Mouse (Mus musculus) intestine, embryonic 14.5 days (tissue): ENCODE measurements around the gene Pou3f1. TPM values are rescaled to one million over a fixed set of nuclear protein-coding genes. Genes with fewer than 3 reads are reported as not detected.

ENCODE experiments used
- ATAC-seq: fragments of 200-750 bp; cut with Nextera tagmentation; replicated peaks from 2 replicates; pipeline ENCODE4 v1.8.0; 2017; ENCODE audit warnings: low read depth, moderate number of reproducible peaks, moderate TSS enrichment, moderate library complexity; ENCODE audit not compliant: low FRiP score, low TSS enrichment
- DNase-seq: peaks from one replicate; pipeline ENCODE4 v3.0.0-alpha.2; 2018; ENCODE audit warnings: low spot score
- H3K27ac ChIP-seq: fragments of 300-500 bp; sonication (generic); 2 replicates; pipeline ENCODE4 v1.5.1; 2014; ENCODE audit warnings: low read depth, mild to moderate bottlenecking, control low read depth
- H3K27me3 ChIP-seq: fragments of 300-500 bp; sonication (generic); replicated peaks from 2 replicates; pipeline ENCODE4 v1.6.1; 2014; ENCODE audit warnings: low read length, control low read depth; ENCODE audit not compliant: control insufficient read depth, insufficient read depth
- H3K36me3 ChIP-seq: fragments of 300-500 bp; sonication (generic); 2 replicates; pipeline ENCODE4 v1.6.1; 2014; ENCODE audit warnings: low read length, control low read depth; ENCODE audit not compliant: control insufficient read depth, insufficient read depth
- H3K4me1 ChIP-seq: fragments of 300-500 bp; sonication (generic); replicated peaks from 2 replicates; pipeline ENCODE4 v1.6.1; 2014; ENCODE audit warnings: low read length, control low read depth, mixed read lengths; ENCODE audit not compliant: control insufficient read depth, insufficient read depth
- H3K4me2 ChIP-seq: fragments of 300-500 bp; sonication (generic); 2 replicates; pipeline ENCODE4 v1.6.1; 2014; ENCODE audit warnings: low read length
- H3K4me3 ChIP-seq: fragments of 300-500 bp; sonication (generic); 2 replicates; pipeline ENCODE4 v1.5.1; 2014; ENCODE audit warnings: low read depth, low read length, control low read depth, mixed read lengths
- H3K9ac ChIP-seq: fragments of 300-500 bp; sonication (generic); 2 replicates; pipeline ENCODE4 v1.6.1; 2014; ENCODE audit warnings: mild to moderate bottlenecking, low read length
- H3K9me3 ChIP-seq: fragments of 300-500 bp; sonication (generic); 2 replicates; pipeline ENCODE4 v1.6.1; 2016; ENCODE audit warnings: low read length, control low read depth; ENCODE audit not compliant: control insufficient read depth
- WGBS: fragments of 180-500 bp; shearing (Covaris S2); extraction: QIAGEN DNeasy Blood & Tissue Kit; methylation state at CpG from one replicate; pipeline ENCODE4 v1.1.7; 2014; 5-methylcytosine and 5-hydroxymethylcytosine counted together
- polyA plus RNA-seq: library from polyadenylated mRNA; unstranded; fragments of >200 nt; fragmentation: Nextera tagmentation; extraction: Ambion mirVana; gene quantifications from 2 replicates; pipeline ENCODE4 v1.2.1, GENCODE M21; 2014

Pou3f1 gene
- polyA plus RNA-seq, 1 experiment from 2014 or later, result 0.27 TPM

DNA sequence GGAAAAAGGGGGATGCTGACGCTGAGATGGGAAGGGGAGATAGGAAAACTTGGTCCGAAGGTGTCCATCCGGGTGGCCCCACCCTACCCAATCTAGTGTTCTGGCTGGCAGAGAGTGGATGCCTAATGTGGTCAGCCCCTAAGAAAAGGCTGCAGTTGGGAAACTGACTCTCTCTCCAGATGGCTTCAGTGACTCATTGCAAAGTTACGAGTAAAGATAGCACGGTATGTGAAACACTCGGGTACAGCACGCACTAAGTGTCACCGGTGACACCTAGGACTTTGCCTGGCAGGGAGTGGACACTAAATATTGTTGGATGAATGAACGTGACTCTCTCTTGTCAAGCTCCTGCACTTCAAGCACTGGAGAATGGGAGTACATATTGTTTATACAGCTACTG is 12.7 kb upstream of the Pou3f1 start:
- no peak overlapping the region for H3K4me2 ChIP-seq
- H3K27me3 ChIP-seq, result peaks cover 28% of the 10 kb centered on the region
- H3K36me3 ChIP-seq, result no peaks in the 10 kb centered on the region
- no peak overlapping the region for H3K9ac ChIP-seq
- no peak overlapping the region for H3K4me3 ChIP-seq
- WGBS, result 89% methylated on average over 9 of the region's 9 CpGs
- H3K4me1 ChIP-seq, result peaks cover 5% of the 10 kb centered on the region; the same call in 1 of the 2 replicates
- no peak for ATAC-seq
- no peak for DNase-seq
- H3K27ac ChIP-seq, result no peak overlapping the region
- H3K9me3 ChIP-seq, result no peaks in the 10 kb centered on the region

DNA sequence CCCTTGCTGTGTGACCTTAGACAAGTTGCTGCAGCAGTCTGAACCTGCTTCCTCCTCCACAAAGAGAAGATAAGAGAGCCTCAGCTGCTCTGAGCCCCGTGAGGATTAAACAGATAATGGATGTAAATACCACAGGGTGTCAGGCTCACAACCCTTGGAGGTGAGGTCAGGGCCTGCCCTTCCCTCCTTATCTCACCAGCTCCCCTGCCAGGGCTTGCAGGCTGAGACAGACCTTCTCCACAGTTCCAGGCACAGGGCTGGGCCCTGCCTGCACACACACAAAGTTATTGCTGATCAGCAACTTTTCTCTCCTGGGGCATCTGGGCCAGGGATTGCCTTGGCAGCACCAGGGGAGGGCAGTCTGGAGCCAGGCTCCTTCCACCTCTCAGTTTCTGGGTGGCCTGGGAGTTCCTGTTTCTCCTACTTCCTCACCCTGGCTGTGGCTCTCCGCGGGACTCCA is 11.6 kb upstream of the Pou3f1 start:
- no peak overlapping the region for H3K27ac ChIP-seq
- no peaks in the 10 kb centered on the region for H3K9me3 ChIP-seq
- peaks cover 17% of the 10 kb centered on the region for H3K27me3 ChIP-seq
- H3K4me1 ChIP-seq, result peaks cover 5% of the 10 kb centered on the region; the same call in 1 of the 2 replicates
- H3K4me3 ChIP-seq, result no peak overlapping the region
- no peak overlapping the region for H3K9ac ChIP-seq
- peak; percentile 70; the same call in 1 of the 2 replicates for ATAC-seq
- DNase-seq, result no peak
- H3K4me2 ChIP-seq, result no peak overlapping the region
- H3K36me3 ChIP-seq, result no peaks in the 10 kb centered on the region
- WGBS, result 10% methylated on average over 3 of the region's 3 CpGs

DNA sequence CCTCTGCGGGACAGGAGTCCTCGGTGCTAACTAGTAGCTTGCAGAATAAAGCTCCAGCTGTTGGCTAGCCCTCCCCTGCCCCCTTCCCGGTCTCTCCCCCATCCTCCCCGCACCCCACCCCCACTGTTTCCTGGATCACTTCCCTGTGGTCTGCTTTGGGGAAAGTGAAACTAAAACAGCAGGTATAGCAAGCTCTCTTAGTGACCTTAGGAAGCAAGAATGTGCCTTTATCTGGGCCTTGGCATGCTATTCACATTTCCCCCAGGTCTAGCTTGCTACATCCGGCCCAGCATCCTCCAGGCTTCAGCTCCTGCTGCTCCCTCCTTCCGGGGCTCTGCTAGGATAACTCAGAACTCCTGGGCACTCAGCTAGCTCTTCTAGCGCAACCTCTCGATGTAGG is 10.0 kb upstream of the Pou3f1 start:
- Histone ChIP-seq H3K4me3 (no peak overlapping the region), H3K27me3 (peaks cover 6% of the 10 kb centered on the region; the same call in 1 of the 2 replicates), H3K4me1 (peaks cover 5% of the 10 kb centered on the region; the same call in 1 of the 2 replicates), H3K4me2 (peak overlapping the region; percentile 14), H3K27ac (no peak overlapping the region), H3K36me3 (no peaks in the 10 kb centered on the region), H3K9me3 (no peaks in the 10 kb centered on the region), H3K9ac (no peak overlapping the region)
- WGBS, result 12% methylated on average over 8 of the region's 8 CpGs
- ATAC-seq, result peak; percentile 65
- DNase-seq, result no peak

DNA sequence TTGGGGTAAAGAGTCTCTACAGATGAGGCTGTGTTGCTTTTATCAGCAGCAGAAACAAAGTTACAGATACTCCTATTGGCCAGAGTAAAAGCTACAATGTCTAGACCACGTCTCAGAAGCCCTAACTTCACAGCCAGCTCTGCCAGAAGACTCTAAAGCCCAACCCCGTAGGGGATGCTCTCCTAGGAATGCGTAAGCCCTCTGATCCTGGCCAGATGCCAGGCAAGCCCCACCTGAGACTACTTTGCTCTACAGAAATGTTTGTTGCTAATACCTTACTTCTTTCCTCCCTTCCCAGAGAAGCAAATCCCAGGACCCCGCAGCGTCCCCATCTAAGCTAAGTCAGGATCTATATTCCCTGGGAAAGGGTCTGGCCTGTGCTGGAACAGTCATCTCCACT is 8.7 kb upstream of the Pou3f1 start:
- no peak overlapping the region for H3K4me2 ChIP-seq
- ATAC-seq (no peak), DNase-seq (no peak)
- H3K4me3 ChIP-seq, result no peak overlapping the region
- no peaks in the 10 kb centered on the region for H3K9me3 ChIP-seq
- H3K4me1 ChIP-seq, result peaks cover 6% of the 10 kb centered on the region; the same call in 1 of the 2 replicates
- H3K36me3 ChIP-seq, result no peaks in the 10 kb centered on the region
- H3K27ac ChIP-seq, result no peak overlapping the region
- H3K27me3 ChIP-seq, result peaks cover 12% of the 10 kb centered on the region; the same call in 1 of the 2 replicates
- WGBS, result 32% methylated on average over 5 of the region's 5 CpGs
- no peak overlapping the region for H3K9ac ChIP-seq

DNA sequence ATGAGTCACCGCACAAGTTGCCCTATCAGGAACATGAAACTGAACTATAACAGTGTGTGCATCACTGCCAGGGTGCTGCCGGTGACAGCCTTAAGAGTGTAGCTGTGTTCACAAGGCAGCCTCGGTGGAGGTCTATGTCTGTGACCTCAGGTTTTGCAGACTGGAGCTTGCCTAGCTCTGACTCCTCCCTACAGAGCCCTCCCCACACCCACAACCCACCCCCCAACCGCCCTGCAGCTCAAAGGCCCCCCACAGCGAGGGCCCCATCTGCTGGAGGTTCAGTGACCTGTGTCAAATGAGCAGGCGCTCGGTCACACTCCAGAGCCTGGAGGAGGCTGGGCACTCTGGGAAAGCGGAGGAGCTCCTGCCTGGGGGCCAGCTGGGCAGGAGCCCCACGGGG is 3.7 kb upstream of the Pou3f1 start:
- Histone ChIP-seq H3K27me3 (peaks cover 57% of the 10 kb centered on the region), H3K36me3 (no peaks in the 10 kb centered on the region), H3K4me1 (peaks cover 11% of the 10 kb centered on the region), H3K27ac (no peak overlapping the region), H3K9ac (no peak overlapping the region), H3K9me3 (no peaks in the 10 kb centered on the region), H3K4me3 (no peak overlapping the region), H3K4me2 (no peak overlapping the region)
- DNase-seq (no peak), ATAC-seq (no peak)
- WGBS, result 3% methylated on average over 9 of the region's 9 CpGs

DNA sequence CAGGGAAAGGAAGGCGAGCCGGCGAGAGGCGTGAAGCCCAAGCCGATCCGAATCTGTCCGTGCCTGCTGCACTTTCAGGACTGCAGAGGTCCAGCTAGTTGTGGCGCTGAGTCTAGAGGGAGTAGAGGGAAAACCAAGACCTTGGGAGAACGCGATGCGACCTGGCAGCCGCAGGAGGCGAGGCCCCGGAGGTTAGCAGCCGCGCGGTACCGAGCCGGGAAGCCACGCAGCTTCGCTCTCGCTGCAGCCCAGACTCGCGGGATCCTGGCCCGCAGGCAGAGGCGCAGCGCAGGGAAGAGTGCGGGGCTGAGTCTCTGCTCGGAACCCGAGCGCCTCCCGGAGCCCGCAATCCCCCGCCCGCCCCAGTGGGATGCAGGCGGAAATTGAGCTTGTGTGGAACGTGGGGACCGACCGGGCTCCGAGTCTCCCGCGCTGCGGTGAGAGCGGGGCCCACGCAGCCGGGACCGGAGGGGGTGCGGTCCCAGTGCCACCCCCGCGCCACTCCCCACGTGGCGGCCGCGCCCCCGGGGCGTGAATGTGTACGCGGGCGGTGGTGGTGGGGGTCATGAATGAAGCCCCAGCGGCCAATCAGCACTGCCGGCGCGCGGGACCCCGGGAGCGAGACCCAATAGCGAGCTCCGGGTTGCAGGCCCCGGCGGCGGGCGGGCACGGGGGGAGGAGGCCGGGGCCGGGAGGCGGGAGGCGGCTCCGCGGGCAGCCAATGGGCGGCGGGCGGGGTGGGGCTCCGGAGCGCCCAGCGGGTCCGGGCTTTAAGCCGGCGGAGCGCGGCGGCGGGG is 445 bp downstream of the Pou3f1 start:
- peak; percentile 86 for DNase-seq
- Histone ChIP-seq H3K27me3 (peaks cover 92% of the 10 kb centered on the region), H3K4me1 (peaks cover 17% of the 10 kb centered on the region), H3K9me3 (no peaks in the 10 kb centered on the region), H3K27ac (no peak overlapping the region), H3K36me3 (no peaks in the 10 kb centered on the region), H3K4me3 (peak overlapping the region; percentile 62), H3K9ac (peak overlapping the region; percentile 29; the same call in 1 of the 2 replicates), H3K4me2 (peak overlapping the region; percentile 96)
- peak; percentile 90 for ATAC-seq
- WGBS, result under 1% methylated on average over 87 of the region's 92 CpGs

DNA sequence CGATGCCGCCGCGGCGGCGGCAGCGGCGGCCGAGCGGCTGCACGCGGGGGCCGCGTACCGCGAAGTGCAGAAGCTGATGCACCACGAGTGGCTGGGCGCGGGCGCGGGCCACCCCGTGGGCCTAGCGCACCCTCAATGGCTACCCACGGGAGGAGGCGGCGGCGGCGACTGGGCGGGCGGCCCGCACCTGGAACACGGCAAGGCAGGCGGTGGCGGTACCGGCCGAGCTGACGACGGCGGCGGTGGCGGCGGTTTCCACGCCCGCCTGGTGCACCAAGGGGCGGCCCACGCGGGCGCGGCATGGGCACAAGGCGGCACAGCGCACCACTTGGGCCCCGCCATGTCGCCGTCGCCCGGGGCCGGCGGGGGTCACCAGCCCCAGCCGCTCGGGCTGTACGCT is 1.2 kb downstream of the Pou3f1 start:
- Histone ChIP-seq H3K27ac (no peak overlapping the region), H3K4me2 (peak overlapping the region; percentile 96), H3K27me3 (peaks cover 95% of the 10 kb centered on the region), H3K36me3 (no peaks in the 10 kb centered on the region), H3K9ac (peak overlapping the region; percentile 25; the same call in 1 of the 2 replicates), H3K9me3 (no peaks in the 10 kb centered on the region), H3K4me1 (peaks cover 17% of the 10 kb centered on the region), H3K4me3 (peak overlapping the region; percentile 62)
- DNase-seq (peak; percentile 69), ATAC-seq (peak; percentile 29)
- WGBS, result under 1% methylated on average over 40 of the region's 61 CpGs

DNA sequence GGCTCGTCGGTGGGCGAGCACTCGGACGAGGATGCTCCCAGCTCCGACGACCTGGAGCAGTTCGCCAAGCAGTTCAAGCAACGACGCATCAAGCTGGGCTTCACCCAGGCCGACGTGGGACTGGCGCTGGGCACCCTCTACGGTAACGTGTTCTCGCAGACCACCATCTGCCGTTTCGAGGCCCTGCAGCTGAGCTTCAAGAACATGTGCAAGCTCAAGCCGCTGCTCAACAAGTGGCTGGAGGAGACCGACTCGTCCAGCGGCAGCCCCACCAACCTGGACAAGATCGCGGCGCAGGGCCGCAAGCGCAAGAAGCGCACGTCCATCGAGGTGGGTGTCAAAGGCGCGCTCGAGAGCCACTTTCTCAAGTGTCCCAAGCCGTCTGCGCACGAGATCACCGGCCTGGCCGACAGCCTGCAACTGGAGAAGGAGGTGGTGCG is 1.8 kb downstream of the Pou3f1 start:
- Histone ChIP-seq H3K4me3 (peak overlapping the region; percentile 62), H3K9ac (no peak overlapping the region), H3K27ac (no peak overlapping the region), H3K27me3 (peaks cover 95% of the 10 kb centered on the region), H3K36me3 (no peaks in the 10 kb centered on the region), H3K4me1 (peaks cover 14% of the 10 kb centered on the region), H3K4me2 (peak overlapping the region; percentile 96), H3K9me3 (no peaks in the 10 kb centered on the region)
- under 1% methylated on average over 39 of the region's 39 CpGs for WGBS
- DNase-seq (peak; percentile 80), ATAC-seq (no peak)
